Mouse (Mus musculus) retina, postnatal 7 days (tissue): ENCODE results near the gene Bid.
"Not testable (repeated sequence)": the region's sequence is repeated elsewhere in the genome, so short reads cannot be mapped to it uniquely, and the experiment has no call there.

Source experiments
- DNase-seq: peaks from one replicate; pipeline ENCODE4 v3.0.0-alpha.2; 2012; ENCODE audit warnings: low read depth, low spot score

Gene Bid

DNA sequence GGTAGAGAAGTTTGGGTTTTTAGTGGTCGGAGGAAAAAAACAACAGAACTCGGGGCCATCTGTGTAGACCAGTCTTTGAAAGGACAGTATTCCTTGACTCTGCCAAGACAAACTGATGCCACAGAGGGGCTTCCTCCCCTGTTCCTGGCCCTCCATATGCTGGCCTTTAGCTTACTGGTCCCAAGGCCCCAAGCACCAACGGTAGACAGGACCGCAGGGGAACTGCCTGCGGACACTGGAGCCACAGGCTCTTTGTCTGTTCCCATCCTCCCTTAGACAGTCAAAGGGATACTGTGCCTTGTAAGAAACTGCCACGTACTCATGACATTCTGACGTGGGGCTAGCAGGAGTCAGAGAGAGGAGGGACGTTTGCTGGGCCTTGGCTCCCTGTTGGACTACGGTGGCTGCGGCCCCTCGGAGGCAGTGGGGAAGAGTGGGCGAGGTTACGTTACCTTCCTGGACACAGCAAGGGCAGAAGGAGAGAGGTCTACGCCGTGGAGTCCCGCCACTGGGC lies 20.5 kb upstream of the Bid start:
- no peak for DNase-seq

- no peak for DNase-seq
These were observed 17.5 kb upstream of the Bid start for GRCm38 (mm10) chr6:120934176-120934575.

GRCm38 (mm10) chr6:120933670-120934069 lies 17.0 kb upstream of the Bid start:
- DNase-seq: no peak

GRCm38 (mm10) chr6:120932597-120932996 lies 15.9 kb upstream of the Bid start:
- DNase-seq: no peak

DNA sequence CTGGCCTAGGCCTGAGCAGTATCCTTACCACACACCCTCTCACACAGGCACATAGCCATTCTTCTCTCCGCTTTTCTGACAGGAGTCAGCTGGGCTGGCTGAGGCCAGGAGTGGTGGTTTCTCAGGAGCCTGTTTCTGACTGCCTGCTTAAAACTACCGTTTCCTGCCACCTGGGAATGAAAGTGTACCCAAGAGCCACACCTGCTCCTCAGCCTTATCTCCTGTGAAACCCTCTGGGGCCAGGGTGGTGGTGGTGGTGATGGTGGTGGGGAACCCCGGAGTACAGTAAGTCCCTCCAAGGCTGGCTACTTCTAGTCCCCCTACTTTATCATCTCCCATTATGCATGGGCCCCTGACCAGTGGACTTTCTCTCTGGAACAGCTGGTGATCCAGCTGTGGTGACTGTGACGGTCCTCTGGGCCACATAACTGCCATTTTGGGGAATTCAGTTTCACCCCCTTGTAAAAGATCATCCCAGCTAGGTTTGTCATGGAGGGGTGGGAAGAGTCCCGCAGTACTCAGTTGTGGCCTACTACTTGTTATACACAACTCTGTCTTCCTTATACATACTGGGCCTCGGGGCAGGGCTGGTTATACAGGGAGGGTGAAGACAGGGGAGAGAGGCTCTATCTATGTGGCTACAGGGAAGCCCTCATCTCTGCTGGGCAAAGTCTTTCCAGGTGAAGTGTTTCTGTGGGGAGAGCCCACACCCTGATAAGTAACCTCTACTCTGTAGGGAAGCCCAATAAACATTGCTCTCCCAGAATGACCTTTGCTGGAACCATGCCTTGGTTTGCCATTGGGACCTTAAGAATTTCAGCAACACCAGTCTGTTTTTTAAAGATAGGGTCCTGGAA lies 14.0 kb upstream of the Bid start:
- DNase-seq: no peak

DNA sequence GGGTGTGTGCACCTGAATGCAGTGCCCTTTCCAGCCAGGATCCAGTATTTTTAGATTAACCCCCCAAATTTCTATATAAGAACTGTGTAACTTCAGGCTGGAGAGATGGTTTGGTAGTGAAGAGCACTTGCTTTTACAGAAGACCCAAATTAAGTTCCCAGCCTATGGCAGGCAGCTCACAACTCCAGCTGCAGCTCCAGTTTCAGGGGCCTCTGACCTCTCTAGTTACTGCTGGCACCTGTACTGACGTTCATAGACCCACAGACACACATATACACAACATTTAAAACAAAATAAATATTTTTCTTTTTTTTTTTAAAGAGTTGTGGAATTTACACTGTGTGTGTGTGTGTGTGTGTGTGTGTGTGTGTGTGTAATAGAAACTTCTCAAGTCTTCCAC lies 12.8 kb upstream of the Bid start:
- DNase-seq: no peak

DNA sequence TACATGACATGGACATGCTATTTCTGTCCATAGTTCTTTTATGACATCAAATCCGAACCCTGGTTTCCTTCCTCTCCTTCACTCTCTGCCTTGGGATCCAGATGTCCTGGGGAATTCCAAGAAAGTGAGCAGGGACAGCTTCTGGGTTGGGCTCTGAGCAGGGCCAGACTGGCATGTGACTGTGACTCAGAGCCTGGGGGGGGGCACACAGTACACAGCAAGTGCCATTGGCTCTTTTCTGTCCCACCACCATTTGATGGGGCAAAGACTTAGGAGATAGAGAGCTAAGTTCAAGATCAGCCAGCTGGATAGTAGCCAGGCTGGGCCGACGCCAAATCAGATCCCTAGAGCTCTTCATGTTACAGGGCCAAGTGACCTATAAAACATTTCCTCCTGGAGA lies 11.1 kb upstream of the Bid start:
- DNase-seq: no peak

GRCm38 (mm10) chr6:120926880-120927279 lies 10.2 kb upstream of the Bid start:
- no peak for DNase-seq

GRCm38 (mm10) chr6:120924791-120925321 lies 8.2 kb upstream of the Bid start:
- DNase-seq: not testable (repeated sequence)

GRCm38 (mm10) chr6:120917975-120918374 lies 1.3 kb upstream of the Bid start:
- no peak for DNase-seq

DNA sequence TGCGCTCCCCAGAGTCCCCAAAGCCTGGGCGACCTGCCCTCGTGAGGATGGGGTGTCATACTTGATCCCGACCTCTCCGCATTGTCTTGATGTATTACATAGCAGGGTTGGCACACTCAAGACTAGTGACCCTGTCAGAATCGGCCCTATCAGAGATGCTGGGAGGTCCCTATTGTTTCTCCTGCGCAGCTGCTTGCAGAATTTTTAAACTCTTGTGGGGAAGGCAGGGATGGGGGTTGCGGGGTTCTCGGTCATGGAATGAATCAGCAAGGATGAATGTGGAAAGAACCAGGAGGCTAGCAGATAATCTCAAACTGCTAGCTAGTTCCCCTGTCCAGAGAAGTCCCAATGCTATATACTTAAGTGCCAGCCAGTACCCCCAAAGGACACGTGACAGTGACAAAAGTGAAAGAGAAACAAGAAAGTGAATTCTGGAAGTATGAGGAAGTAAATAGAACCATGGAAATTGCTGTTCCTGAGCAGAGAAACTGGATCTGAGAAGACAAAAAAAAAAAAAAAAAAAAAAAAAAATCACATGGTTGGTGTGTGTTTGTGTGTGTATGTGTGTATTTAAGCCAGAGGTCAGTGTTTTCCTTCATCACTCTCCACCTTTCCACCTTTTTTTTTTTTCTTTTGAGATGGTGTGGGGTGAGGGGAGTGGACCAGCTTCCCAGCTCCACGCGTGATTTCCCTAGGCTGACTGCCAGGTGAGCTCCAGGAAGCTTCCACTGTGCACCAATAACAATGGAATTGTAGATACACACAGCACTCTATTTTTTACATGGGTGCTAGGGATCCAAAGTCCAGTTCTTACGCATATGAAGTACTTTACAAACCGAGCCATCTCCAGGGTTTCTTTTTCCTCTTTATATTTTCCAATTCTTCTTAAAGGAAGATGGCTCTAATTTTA lies 574 bp upstream of the Bid start:
- not testable (repeated sequence) for DNase-seq

GRCm38 (mm10) chr6:120915649-120915975 lies 1.0 kb downstream of the Bid start:
- DNase-seq: no peak

- no peak for DNase-seq
These were observed 1.6 kb downstream of the Bid start for GRCm38 (mm10) chr6:120914911-120915648.

DNA sequence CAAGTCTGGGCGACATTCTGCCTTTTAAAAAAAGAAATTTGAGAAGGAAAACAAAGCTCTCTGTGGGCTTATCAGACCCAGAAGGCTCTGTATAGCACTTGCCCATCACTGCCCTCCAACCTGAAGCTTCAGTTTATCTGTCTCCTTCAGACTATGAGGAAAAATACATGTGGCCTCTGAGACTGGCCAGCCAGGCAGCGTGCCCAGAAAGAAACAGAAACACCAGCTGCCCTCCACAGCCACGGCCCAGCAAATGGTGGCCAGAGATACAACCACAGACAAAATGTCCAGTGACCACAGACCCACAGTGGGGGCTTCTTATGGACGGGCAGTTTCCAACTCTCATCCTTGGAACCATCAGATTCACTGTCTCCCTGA lies 2.1 kb downstream of the Bid start:
- no peak for DNase-seq

DNA sequence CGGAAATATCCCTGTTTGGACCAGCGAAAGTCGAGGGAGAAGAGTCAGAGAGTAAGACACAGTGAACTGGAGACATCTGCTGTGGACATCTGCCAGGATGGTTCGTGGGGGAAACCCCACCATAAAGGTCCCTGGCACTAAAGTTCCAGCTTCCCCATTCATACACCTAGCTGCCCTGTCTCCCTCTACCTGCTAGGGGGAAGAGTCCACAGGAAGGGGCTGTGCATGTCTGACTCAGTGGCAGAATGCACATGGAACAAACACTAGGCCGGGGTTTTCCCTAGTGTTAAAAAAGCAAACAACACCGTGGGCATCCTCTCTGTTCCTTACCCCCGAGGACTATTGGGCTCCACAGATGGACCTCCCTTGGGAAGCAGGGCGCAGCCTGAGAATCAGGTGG lies 2.9 kb downstream of the Bid start:
- DNase-seq: no peak

DNA sequence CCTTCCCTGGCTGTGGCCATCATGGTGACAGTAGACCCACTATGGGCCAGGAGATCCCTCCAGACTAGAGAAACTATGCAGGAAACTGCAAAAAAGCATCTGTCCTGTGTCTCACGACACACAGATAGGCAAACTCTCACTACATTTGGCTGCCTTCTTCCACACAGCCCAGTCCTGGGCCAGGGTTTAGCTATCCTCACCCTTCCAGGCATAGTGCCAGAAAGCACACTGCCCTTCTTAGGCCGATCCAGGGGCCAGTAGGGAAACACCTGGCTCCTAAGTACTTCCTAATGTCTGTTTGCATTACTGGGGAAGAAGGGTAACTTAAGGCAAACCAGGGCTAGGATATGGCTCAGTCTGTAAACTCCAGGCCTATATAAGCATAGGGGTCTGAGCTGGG lies 3.7 kb downstream of the Bid start:
- DNase-seq: no peak

DNA sequence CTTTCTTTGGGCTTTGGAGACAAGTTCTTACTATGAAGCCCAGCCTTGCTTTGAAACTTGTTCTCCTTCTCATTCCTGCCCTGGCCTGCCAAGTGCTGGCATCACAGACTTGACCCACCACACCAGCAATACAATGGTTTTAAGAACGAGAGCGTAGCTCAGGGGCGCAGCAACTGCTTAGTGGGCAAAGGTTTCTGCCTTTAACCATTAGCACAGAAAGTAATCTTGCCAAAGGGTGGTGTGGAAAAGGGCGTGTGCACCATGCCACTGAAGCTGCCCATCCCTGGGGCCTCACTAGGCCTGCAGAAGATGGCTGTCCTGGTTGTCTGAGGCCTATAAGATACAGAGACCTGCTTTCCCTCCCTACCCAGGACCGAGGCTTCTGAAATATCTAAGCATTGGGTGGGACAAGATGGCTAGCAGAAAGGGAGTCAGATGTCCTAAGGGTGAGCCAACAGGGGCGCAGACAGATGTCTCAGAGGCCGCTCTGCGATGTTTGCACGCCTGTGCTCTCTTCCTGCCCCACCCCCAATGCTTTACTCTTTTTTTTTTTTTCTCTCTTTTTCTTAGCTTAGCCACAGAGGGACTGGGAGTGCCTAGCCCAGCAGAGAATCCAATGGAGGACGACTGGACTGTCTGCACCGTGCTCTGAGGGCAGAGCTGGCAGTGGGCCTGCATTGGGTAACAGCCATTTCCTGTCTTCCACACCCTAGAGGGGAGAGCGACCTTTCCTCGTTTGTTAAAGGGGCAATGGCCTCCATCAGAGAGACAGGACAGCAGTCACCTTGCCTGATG lies 5.2 kb downstream of the Bid start:
- DNase-seq: no peak

DNA sequence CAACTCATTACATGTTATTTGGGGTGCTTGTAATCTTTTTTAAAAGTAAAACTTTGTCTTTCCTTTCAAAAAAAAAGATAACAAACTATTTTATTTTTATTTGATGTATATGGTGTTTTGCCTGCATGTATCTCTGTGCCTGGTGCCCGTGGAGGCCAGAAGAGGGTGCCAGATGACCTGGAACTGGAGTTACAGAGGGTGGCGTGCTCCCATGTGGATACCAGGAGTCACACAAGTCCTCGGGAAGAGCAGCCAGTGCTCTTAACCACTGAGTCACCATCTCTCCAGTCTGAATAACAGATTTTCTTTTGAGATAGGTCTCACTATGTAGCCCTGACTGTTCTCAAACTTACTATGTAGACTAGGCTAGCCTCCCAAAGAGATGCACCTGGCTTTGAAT lies 7.2 kb downstream of the Bid start:
- no peak for DNase-seq

DNA sequence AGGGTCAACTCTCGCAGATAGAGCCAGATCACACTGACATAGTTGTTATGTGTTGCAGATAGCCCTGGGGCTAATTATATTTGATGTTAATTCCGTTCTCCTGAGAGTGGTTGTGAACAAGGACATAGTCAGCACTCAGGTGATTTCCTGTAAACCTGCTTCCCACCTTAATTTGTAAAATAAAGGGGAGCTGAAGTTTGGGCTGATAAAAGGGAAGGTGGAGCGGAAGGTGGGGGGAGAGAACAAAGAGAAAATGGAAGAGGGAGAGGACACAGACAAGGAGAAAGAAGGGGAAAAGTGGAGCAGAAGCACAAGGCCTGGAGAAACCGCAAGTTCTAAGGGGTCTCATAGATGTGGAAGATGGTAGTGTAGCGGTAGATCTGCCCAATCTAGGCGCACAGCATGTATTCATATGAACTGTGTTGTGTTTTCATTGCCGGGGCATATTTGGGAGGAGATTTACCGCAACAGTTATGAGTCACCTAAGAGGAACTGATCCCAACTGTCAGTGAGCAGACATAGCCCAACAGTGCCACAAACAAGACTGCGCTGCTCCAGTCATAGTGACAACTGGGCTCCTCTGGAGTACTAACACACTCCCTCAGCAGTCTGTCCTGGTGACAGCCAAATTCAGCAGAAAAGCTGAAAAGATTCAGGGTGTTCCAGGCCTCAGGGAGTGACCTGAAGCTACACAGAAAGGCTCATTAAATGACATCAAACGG lies 8.6 kb downstream of the Bid start:
- DNase-seq: not testable (repeated sequence)

- no peak for DNase-seq
These were observed 10.1 kb downstream of the Bid start for GRCm38 (mm10) chr6:120906521-120906920.
